Mouse (Mus musculus): ENCODE data around the gene Gm11027.

- TF ChIP-seq CTCF (IDR thresholded peaks at IDR 0.05; ENCODE audit: borderline replicate concordance, insufficient read depth, low read depth, low read length) (no peak), POLR2A (IDR thresholded peaks at IDR 0.05; ENCODE audit: borderline replicate concordance, insufficient read depth, low read length) (no peak)
Observed at GRCm38 (mm10) chr12:116278541-116278940, 3.4 kb downstream of the Gm11027 start.

Measured in cerebellum, adult 2 months (tissue).